Mouse (Mus musculus): ENCODE results near the gene L1td1. TPM values are rescaled to one million over a fixed set of nuclear protein-coding genes. Genes with fewer than 3 reads are reported as not detected.

Gene L1td1
- polyA plus RNA-seq, 1 experiment, result 0.59 TPM

GRCm38 (mm10) chr4:98767134-98768133 is 40.9 kb downstream of the L1td1 start:
- TF ChIP-seq POLR2A (IDR thresholded peaks at IDR 0.05; ENCODE audit: control insufficient read depth, low read depth, low read length), result no peak
- no peak for TF ChIP-seq CTCF (IDR thresholded peaks at IDR 0.05; ENCODE audit: control insufficient read depth, insufficient read depth, insufficient replicate concordance, low read depth, low read length)
- no peaks in the 10 kb centered on the region for H3K27me3 ChIP-seq (ENCODE audit: control insufficient read depth, insufficient read depth, low read length)
- no peaks in the 10 kb centered on the region for H3K4me1 ChIP-seq (ENCODE audit: control insufficient read depth, insufficient read depth, low read length)
- no peak overlapping the region for H3K4me3 ChIP-seq (ENCODE audit: control insufficient read depth, low read depth, low read length)
- no peaks in the 10 kb centered on the region for H3K36me3 ChIP-seq (ENCODE audit: control insufficient read depth, insufficient read depth, low read length)
- H3K27ac ChIP-seq (ENCODE audit: control insufficient read depth, insufficient read depth, low read depth, low read length), result no peak overlapping the region

- H3K27me3 ChIP-seq (ENCODE audit: control insufficient read depth, insufficient read depth, low read length), result no peaks in the 10 kb centered on the region
- H3K27ac ChIP-seq (ENCODE audit: control insufficient read depth, insufficient read depth, low read depth, low read length), result no peak overlapping the region
- TF ChIP-seq POLR2A (IDR thresholded peaks at IDR 0.05; ENCODE audit: control insufficient read depth, low read depth, low read length) (no peak), CTCF (IDR thresholded peaks at IDR 0.05; ENCODE audit: control insufficient read depth, insufficient read depth, insufficient replicate concordance, low read depth, low read length) (no peak)
- no peaks in the 10 kb centered on the region for H3K36me3 ChIP-seq (ENCODE audit: control insufficient read depth, insufficient read depth, low read length)
- no peak overlapping the region for H3K4me3 ChIP-seq (ENCODE audit: control insufficient read depth, low read depth, low read length)
- H3K4me1 ChIP-seq (ENCODE audit: control insufficient read depth, insufficient read depth, low read length), result peaks cover 6% of the 10 kb centered on the region
These were observed 47.3 kb downstream of the L1td1 start for GRCm38 (mm10) chr4:98773785-98774184.

GRCm38 (mm10) chr4:98776721-98777427 is 50.3 kb downstream of the L1td1 start:
- TF ChIP-seq CTCF (IDR thresholded peaks at IDR 0.05; ENCODE audit: control insufficient read depth, insufficient read depth, insufficient replicate concordance, low read depth, low read length) (no peak), POLR2A (IDR thresholded peaks at IDR 0.05; ENCODE audit: control insufficient read depth, low read depth, low read length) (no peak)
- Histone ChIP-seq H3K36me3 (ENCODE audit: control insufficient read depth, insufficient read depth, low read length) (no peaks in the 10 kb centered on the region), H3K27me3 (ENCODE audit: control insufficient read depth, insufficient read depth, low read length) (no peaks in the 10 kb centered on the region), H3K4me3 (ENCODE audit: control insufficient read depth, low read depth, low read length) (no peak overlapping the region), H3K4me1 (ENCODE audit: control insufficient read depth, insufficient read depth, low read length) (peaks cover 7% of the 10 kb centered on the region), H3K27ac (ENCODE audit: control insufficient read depth, insufficient read depth, low read depth, low read length) (no peak overlapping the region)

GRCm38 (mm10) chr4:98777464-98777863 is 50.9 kb downstream of the L1td1 start:
- H3K27me3 ChIP-seq (ENCODE audit: control insufficient read depth, insufficient read depth, low read length), result no peaks in the 10 kb centered on the region
- peaks cover 7% of the 10 kb centered on the region for H3K4me1 ChIP-seq (ENCODE audit: control insufficient read depth, insufficient read depth, low read length)
- no peak overlapping the region for H3K4me3 ChIP-seq (ENCODE audit: control insufficient read depth, low read depth, low read length)
- H3K27ac ChIP-seq (ENCODE audit: control insufficient read depth, insufficient read depth, low read depth, low read length), result no peak overlapping the region
- TF ChIP-seq CTCF (IDR thresholded peaks at IDR 0.05; ENCODE audit: control insufficient read depth, insufficient read depth, insufficient replicate concordance, low read depth, low read length), result no peak
- no peak for TF ChIP-seq POLR2A (IDR thresholded peaks at IDR 0.05; ENCODE audit: control insufficient read depth, low read depth, low read length)
- H3K36me3 ChIP-seq (ENCODE audit: control insufficient read depth, insufficient read depth, low read length), result no peaks in the 10 kb centered on the region

GRCm38 (mm10) chr4:98778219-98778618 is 51.7 kb downstream of the L1td1 start:
- H3K27ac ChIP-seq (ENCODE audit: control insufficient read depth, insufficient read depth, low read depth, low read length), result no peak overlapping the region
- no peak overlapping the region for H3K4me3 ChIP-seq (ENCODE audit: control insufficient read depth, low read depth, low read length)
- no peaks in the 10 kb centered on the region for H3K36me3 ChIP-seq (ENCODE audit: control insufficient read depth, insufficient read depth, low read length)
- no peaks in the 10 kb centered on the region for H3K27me3 ChIP-seq (ENCODE audit: control insufficient read depth, insufficient read depth, low read length)
- peaks cover 7% of the 10 kb centered on the region for H3K4me1 ChIP-seq (ENCODE audit: control insufficient read depth, insufficient read depth, low read length)
- no peak for TF ChIP-seq CTCF (IDR thresholded peaks at IDR 0.05; ENCODE audit: control insufficient read depth, insufficient read depth, insufficient replicate concordance, low read depth, low read length)
- no peak for TF ChIP-seq POLR2A (IDR thresholded peaks at IDR 0.05; ENCODE audit: control insufficient read depth, low read depth, low read length)

GRCm38 (mm10) chr4:98785851-98786250 is 59.3 kb downstream of the L1td1 start:
- Histone ChIP-seq H3K4me1 (ENCODE audit: control insufficient read depth, insufficient read depth, low read length) (0 out of 2 replicates have a peak, but pooled peaks cover 2% of the 10 kb centered on the region), H3K27ac (ENCODE audit: control insufficient read depth, insufficient read depth, low read depth, low read length) (no peak overlapping the region), H3K27me3 (ENCODE audit: control insufficient read depth, insufficient read depth, low read length) (no peaks in the 10 kb centered on the region), H3K4me3 (ENCODE audit: control insufficient read depth, low read depth, low read length) (no peak overlapping the region), H3K36me3 (ENCODE audit: control insufficient read depth, insufficient read depth, low read length) (no peaks in the 10 kb centered on the region)
- TF ChIP-seq POLR2A (IDR thresholded peaks at IDR 0.05; ENCODE audit: control insufficient read depth, low read depth, low read length) (no peak), CTCF (IDR thresholded peaks at IDR 0.05; ENCODE audit: control insufficient read depth, insufficient read depth, insufficient replicate concordance, low read depth, low read length) (no peak)

- Histone ChIP-seq H3K27ac (ENCODE audit: control insufficient read depth, insufficient read depth, low read depth, low read length) (no peak overlapping the region), H3K4me3 (ENCODE audit: control insufficient read depth, low read depth, low read length) (no peak overlapping the region), H3K4me1 (ENCODE audit: control insufficient read depth, insufficient read depth, low read length) (0 out of 2 replicates have a peak, but pooled peaks cover 2% of the 10 kb centered on the region), H3K36me3 (ENCODE audit: control insufficient read depth, insufficient read depth, low read length) (no peaks in the 10 kb centered on the region), H3K27me3 (ENCODE audit: control insufficient read depth, insufficient read depth, low read length) (no peaks in the 10 kb centered on the region)
- TF ChIP-seq CTCF (IDR thresholded peaks at IDR 0.05; ENCODE audit: control insufficient read depth, insufficient read depth, insufficient replicate concordance, low read depth, low read length) (no peak), POLR2A (IDR thresholded peaks at IDR 0.05; ENCODE audit: control insufficient read depth, low read depth, low read length) (no peak)
These were observed 59.7 kb downstream of the L1td1 start for GRCm38 (mm10) chr4:98786281-98786680.

Other genes starting within 250 kb of the L1td1 start
- gene Kank4, start 90.8 kb downstream of the L1td1 start, polyA plus RNA-seq (2012; rRNA removed), result 0.19 and 0.22 TPM in 2 replicates
- 0.05 TPM in 1 of 2 replicates, not detected in the other for gene I0C0044D17Rik, start 97.1 kb downstream of the L1td1 start, polyA plus RNA-seq (2012; rRNA removed)
- gene Usp1, start 197.1 kb downstream of the L1td1 start, polyA plus RNA-seq (2012; rRNA removed), result 66.4 and 142 TPM in 2 replicates

Data from testis, adult 2 months (tissue).